Mouse (Mus musculus): ENCODE results near the gene Zcchc3. TPM values are rescaled to one million over a fixed set of nuclear protein-coding genes. Genes with fewer than 3 reads are reported as not detected.

The Zcchc3 gene
- polyA plus RNA-seq, 1 experiment from 2014 or later: 14.8 TPM

- Histone ChIP-seq H3K36me3 (ENCODE audit: control insufficient read depth, insufficient read depth, low read length) (no peaks in the 10 kb centered on the region), H3K9ac (ENCODE audit: low read length) (no peak overlapping the region), H3K4me1 (replicated peaks; ENCODE audit: control insufficient read depth, insufficient read depth) (no peaks in the 10 kb centered on the region), H3K9me3 (ENCODE audit: control insufficient read depth, low read length) (no peaks in the 10 kb centered on the region), H3K27ac (replicated peaks) (no peak overlapping the region), H3K4me3 (ENCODE audit: low read depth, low read length) (no peak overlapping the region), H3K4me2 (replicated peaks; ENCODE audit: low read depth) (no peak overlapping the region), H3K27me3 (ENCODE audit: control insufficient read depth, insufficient read depth, low read length) (no peaks in the 10 kb centered on the region)
- 13% methylated on average over 21 of the region's 21 CpGs for WGBS
- TF ChIP-seq EP300 (optimal IDR thresholded peaks at IDR 0.05) (no peak), CTCF (IDR thresholded peaks at IDR 0.05; ENCODE audit: low read depth) (no peak)
- ATAC-seq (ENCODE audit: low FRiP score, low TSS enrichment) (0 out of 2 replicates have a peak, but pooled peaks have one; percentile 47), DNase-seq (ENCODE audit: low spot score) (no peak)
Observed at GRCm38 (mm10) chr2:152375652-152376344, 39.0 kb downstream of the Zcchc3 start.

- no peak overlapping the region for H3K4me2 ChIP-seq (replicated peaks; ENCODE audit: low read depth)
- no peak for DNase-seq (ENCODE audit: low spot score)
- WGBS: 73% methylated on average over 9 of the region's 9 CpGs
- TF ChIP-seq CTCF (IDR thresholded peaks at IDR 0.05; ENCODE audit: low read depth) (no peak), EP300 (optimal IDR thresholded peaks at IDR 0.05) (no peak)
- no peak for ATAC-seq (ENCODE audit: low FRiP score, low TSS enrichment)
- H3K4me1 ChIP-seq (replicated peaks; ENCODE audit: control insufficient read depth, insufficient read depth): no peaks in the 10 kb centered on the region
- no peak overlapping the region for H3K4me3 ChIP-seq (ENCODE audit: low read depth, low read length)
- H3K27ac ChIP-seq (replicated peaks): no peak overlapping the region
- H3K9me3 ChIP-seq (ENCODE audit: control insufficient read depth, low read length): no peaks in the 10 kb centered on the region
- H3K9ac ChIP-seq (ENCODE audit: low read length): no peak overlapping the region
- no peaks in the 10 kb centered on the region for H3K36me3 ChIP-seq (ENCODE audit: control insufficient read depth, insufficient read depth, low read length)
- H3K27me3 ChIP-seq (ENCODE audit: control insufficient read depth, insufficient read depth, low read length): no peaks in the 10 kb centered on the region
Observed at GRCm38 (mm10) chr2:152373547-152373946, 41.3 kb downstream of the Zcchc3 start.

GRCm38 (mm10) chr2:152372661-152373060 is 42.2 kb downstream of the Zcchc3 start:
- no peaks in the 10 kb centered on the region for H3K36me3 ChIP-seq (ENCODE audit: control insufficient read depth, insufficient read depth, low read length)
- no peak overlapping the region for H3K27ac ChIP-seq (replicated peaks)
- no peaks in the 10 kb centered on the region for H3K9me3 ChIP-seq (ENCODE audit: control insufficient read depth, low read length)
- no peak for TF ChIP-seq EP300 (optimal IDR thresholded peaks at IDR 0.05)
- no peak for TF ChIP-seq CTCF (IDR thresholded peaks at IDR 0.05; ENCODE audit: low read depth)
- H3K4me1 ChIP-seq (replicated peaks; ENCODE audit: control insufficient read depth, insufficient read depth): no peaks in the 10 kb centered on the region
- ATAC-seq (ENCODE audit: low FRiP score, low TSS enrichment) (no peak), DNase-seq (ENCODE audit: low spot score) (no peak)
- H3K27me3 ChIP-seq (ENCODE audit: control insufficient read depth, insufficient read depth, low read length): no peaks in the 10 kb centered on the region
- H3K9ac ChIP-seq (ENCODE audit: low read length): no peak overlapping the region
- H3K4me3 ChIP-seq (ENCODE audit: low read depth, low read length): no peak overlapping the region
- WGBS: 66% methylated on average over 4 of the region's 4 CpGs
- H3K4me2 ChIP-seq (replicated peaks; ENCODE audit: low read depth): no peak overlapping the region

- Histone ChIP-seq H3K4me1 (replicated peaks; ENCODE audit: control insufficient read depth, insufficient read depth) (no peaks in the 10 kb centered on the region), H3K4me2 (replicated peaks; ENCODE audit: low read depth) (no peak overlapping the region), H3K27ac (replicated peaks) (no peak overlapping the region), H3K27me3 (ENCODE audit: control insufficient read depth, insufficient read depth, low read length) (no peaks in the 10 kb centered on the region), H3K36me3 (ENCODE audit: control insufficient read depth, insufficient read depth, low read length) (no peaks in the 10 kb centered on the region), H3K9me3 (ENCODE audit: control insufficient read depth, low read length) (no peaks in the 10 kb centered on the region), H3K9ac (ENCODE audit: low read length) (no peak overlapping the region), H3K4me3 (ENCODE audit: low read depth, low read length) (no peak overlapping the region)
- DNase-seq (ENCODE audit: low spot score): no peak
- TF ChIP-seq CTCF (IDR thresholded peaks at IDR 0.05; ENCODE audit: low read depth) (no peak), EP300 (optimal IDR thresholded peaks at IDR 0.05) (no peak)
- ATAC-seq (ENCODE audit: low FRiP score, low TSS enrichment): no peak
- whole genome bisulfite sequencing: 78% methylated on average over 7 of the region's 7 CpGs
Observed at GRCm38 (mm10) chr2:152372104-152372503, 42.7 kb downstream of the Zcchc3 start.

GRCm38 (mm10) chr2:152368532-152369140 is 46.2 kb downstream of the Zcchc3 start:
- Histone ChIP-seq H3K9ac (ENCODE audit: low read length) (no peak overlapping the region), H3K4me1 (replicated peaks; ENCODE audit: control insufficient read depth, insufficient read depth) (no peaks in the 10 kb centered on the region), H3K27me3 (ENCODE audit: control insufficient read depth, insufficient read depth, low read length) (no peaks in the 10 kb centered on the region), H3K36me3 (ENCODE audit: control insufficient read depth, insufficient read depth, low read length) (no peaks in the 10 kb centered on the region), H3K4me3 (ENCODE audit: low read depth, low read length) (no peak overlapping the region), H3K4me2 (replicated peaks; ENCODE audit: low read depth) (no peak overlapping the region), H3K9me3 (ENCODE audit: control insufficient read depth, low read length) (no peaks in the 10 kb centered on the region), H3K27ac (replicated peaks) (no peak overlapping the region)
- TF ChIP-seq CTCF (IDR thresholded peaks at IDR 0.05; ENCODE audit: low read depth) (peak; percentile 96), EP300 (optimal IDR thresholded peaks at IDR 0.05) (no peak)
- 25% methylated on average over 14 of the region's 14 CpGs for WGBS
- DNase-seq (ENCODE audit: low spot score) (peak; percentile 65), ATAC-seq (ENCODE audit: low FRiP score, low TSS enrichment) (0 out of 2 replicates have a peak, but pooled peaks have one; percentile 35)

- Histone ChIP-seq H3K27ac (replicated peaks) (no peak overlapping the region), H3K27me3 (ENCODE audit: control insufficient read depth, insufficient read depth, low read length) (no peaks in the 10 kb centered on the region), H3K4me2 (replicated peaks; ENCODE audit: low read depth) (no peak overlapping the region), H3K4me3 (ENCODE audit: low read depth, low read length) (no peak overlapping the region), H3K9me3 (ENCODE audit: control insufficient read depth, low read length) (no peaks in the 10 kb centered on the region), H3K36me3 (ENCODE audit: control insufficient read depth, insufficient read depth, low read length) (no peaks in the 10 kb centered on the region), H3K4me1 (replicated peaks; ENCODE audit: control insufficient read depth, insufficient read depth) (no peaks in the 10 kb centered on the region), H3K9ac (ENCODE audit: low read length) (no peak overlapping the region)
- TF ChIP-seq CTCF (IDR thresholded peaks at IDR 0.05; ENCODE audit: low read depth) (no peak), EP300 (optimal IDR thresholded peaks at IDR 0.05) (no peak)
- WGBS: 62% methylated on average over 5 of the region's 5 CpGs
- ATAC-seq (ENCODE audit: low FRiP score, low TSS enrichment) (no peak), DNase-seq (ENCODE audit: low spot score) (no peak)
Observed at GRCm38 (mm10) chr2:152367917-152368316, 46.9 kb downstream of the Zcchc3 start.

Data from stomach, postnatal 0 days (tissue).